Mouse (Mus musculus): ENCODE results near the gene Ctns. TPM values are rescaled to one million over a fixed set of nuclear protein-coding genes. Genes with fewer than 3 reads are reported as not detected.

Ctns gene
- polyA plus RNA-seq (2014; fragmentation: Nextera tagmentation; extraction: Ambion mirVana) = 11.7 and 12.3 TPM in 2 replicates

DNA sequence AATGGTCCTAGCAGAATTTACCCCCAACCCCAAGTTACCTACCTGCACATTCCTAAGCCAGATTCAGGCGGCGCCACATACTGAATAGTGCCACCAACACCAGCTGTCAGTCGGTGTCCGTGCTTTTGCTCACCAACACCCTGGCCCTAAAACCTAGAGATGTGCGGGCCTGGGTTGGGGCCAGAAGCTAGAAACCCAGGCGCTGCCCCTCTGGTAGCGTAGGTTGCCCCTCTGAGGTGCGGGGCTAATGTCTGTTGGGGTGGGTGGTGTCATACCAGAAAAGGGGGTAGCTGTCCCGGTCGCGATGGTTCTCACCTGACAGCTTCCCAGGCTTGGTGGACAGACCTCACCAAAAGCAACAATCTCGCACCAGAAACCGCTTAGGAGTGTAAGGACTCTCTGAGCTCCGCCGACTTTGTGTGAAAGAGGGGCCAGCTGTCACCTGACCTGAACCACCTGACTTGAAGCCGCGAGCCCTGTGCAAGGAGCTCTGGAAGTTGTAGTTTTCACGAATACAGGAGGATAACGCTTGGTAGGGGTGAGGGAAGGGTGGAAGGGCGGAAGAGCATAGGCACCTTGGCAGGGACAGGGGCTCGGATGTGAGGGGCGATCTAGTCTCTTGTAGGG lies at the start of gene Ctns:
TSS of gene Ctns (minus strand) at position 440 of the 627 bp plus-strand sequence.
- peak within 1 kb of the TSS; percentile 76 for H3K9ac ChIP-seq (ENCODE audit: low read depth, low read length)
- ATAC-seq (replicated peaks; ENCODE audit: low FRiP score) (peak; percentile 94), DNase-seq (ENCODE audit: low spot score) (no peak)
- WGBS = 2% methylated on average over 22 of the region's 22 CpGs
- H3K4me2 ChIP-seq = peak within 1 kb of the TSS; percentile 95
- no peaks in the 10 kb centered on the region for H3K27me3 ChIP-seq (replicated peaks; ENCODE audit: control insufficient read depth, insufficient read depth, low read length)
- H3K27ac ChIP-seq (ENCODE audit: low read depth, low read length) = peak within 1 kb of the TSS; percentile 28; the same call in 1 of the 2 replicates
- no peaks in the 10 kb centered on the region for H3K9me3 ChIP-seq (ENCODE audit: control insufficient read depth, low read length)
- no peaks in the 10 kb centered on the region for H3K36me3 ChIP-seq (ENCODE audit: control insufficient read depth, insufficient read depth, low read length)
- H3K4me3 ChIP-seq (ENCODE audit: low read depth, low read length) = peak within 1 kb of the TSS; percentile 65
- H3K4me1 ChIP-seq (replicated peaks; ENCODE audit: control insufficient read depth, insufficient read depth, low read length) = peaks cover 5% of the 10 kb centered on the region

DNA sequence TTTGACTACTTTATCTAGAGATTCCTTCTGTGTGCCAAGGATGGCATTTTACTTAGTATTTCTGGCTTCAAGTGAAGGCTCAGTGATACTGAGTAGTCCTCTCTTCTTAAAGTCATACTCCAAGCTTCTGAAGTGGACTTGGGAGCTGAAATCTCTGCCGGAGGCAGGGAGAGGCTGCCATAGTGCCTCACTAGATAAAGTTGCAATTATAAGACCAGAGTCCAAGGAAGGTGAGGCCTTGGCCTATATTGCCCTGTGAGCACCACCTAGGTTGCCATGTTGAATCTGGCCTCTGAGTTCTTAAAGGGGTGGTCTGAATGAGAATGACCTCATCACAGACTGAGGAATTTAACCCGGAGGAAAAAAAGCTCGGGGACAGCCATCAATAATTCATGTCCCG lies 43.9 kb upstream of the Ctns start:
- Histone ChIP-seq H3K4me1 (replicated peaks; ENCODE audit: control insufficient read depth, insufficient read depth, low read length) (no peaks in the 10 kb centered on the region), H3K27me3 (replicated peaks; ENCODE audit: control insufficient read depth, insufficient read depth, low read length) (no peaks in the 10 kb centered on the region), H3K9me3 (ENCODE audit: control insufficient read depth, low read length) (no peaks in the 10 kb centered on the region), H3K9ac (ENCODE audit: low read depth, low read length) (no peak overlapping the region), H3K4me2 (no peak overlapping the region), H3K27ac (ENCODE audit: low read depth, low read length) (no peak overlapping the region), H3K4me3 (ENCODE audit: low read depth, low read length) (no peak overlapping the region), H3K36me3 (ENCODE audit: control insufficient read depth, insufficient read depth, low read length) (no peaks in the 10 kb centered on the region)
- DNase-seq (ENCODE audit: low spot score) = no peak
- no peak for ATAC-seq (replicated peaks; ENCODE audit: low FRiP score)
- WGBS = 85% methylated on average over 4 of the region's 4 CpGs

DNA sequence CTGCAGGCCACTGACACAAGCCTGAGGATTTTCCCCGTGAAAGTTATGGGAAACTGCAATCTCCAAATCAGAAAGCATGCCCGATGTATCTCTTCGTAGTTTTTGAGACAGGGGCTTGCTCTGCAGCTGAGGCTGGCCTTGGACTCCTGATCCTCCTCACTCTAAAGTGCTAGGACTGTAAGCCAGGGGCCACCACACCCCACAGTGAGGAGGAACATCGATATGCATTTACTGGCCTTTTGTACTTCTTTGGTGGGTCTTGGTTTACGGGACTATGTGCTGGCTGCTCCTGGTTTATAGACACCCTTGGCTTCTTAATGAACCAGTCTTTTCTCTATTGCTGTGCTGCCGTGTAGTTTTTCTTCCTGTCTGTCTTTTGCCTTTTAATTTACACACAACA lies 43.4 kb upstream of the Ctns start:
- 86% methylated on average over 6 of the region's 6 CpGs for WGBS

DNA sequence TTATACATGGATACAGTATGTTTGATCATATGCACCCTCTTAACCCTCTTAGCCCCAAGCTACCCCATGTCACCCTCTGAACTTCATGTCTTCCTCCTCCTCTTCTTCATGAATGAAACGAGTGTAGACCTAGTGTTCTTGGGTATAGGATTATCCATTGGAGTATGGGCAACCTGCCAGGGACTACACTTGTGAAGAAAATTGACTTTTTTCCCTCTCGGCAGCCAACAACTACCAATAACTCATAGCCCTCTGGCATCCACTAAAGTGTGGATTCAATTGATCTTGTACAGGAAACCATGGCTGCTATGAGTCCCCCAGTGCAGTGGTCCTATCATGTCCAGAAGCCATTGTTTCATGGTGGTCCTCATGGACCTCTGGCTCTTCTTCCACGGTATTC lies 37.9 kb upstream of the Ctns start:
- Histone ChIP-seq H3K27me3 (replicated peaks; ENCODE audit: control insufficient read depth, insufficient read depth, low read length) (no peaks in the 10 kb centered on the region), H3K4me3 (ENCODE audit: low read depth, low read length) (no peak overlapping the region), H3K4me1 (replicated peaks; ENCODE audit: control insufficient read depth, insufficient read depth, low read length) (no peaks in the 10 kb centered on the region), H3K9ac (ENCODE audit: low read depth, low read length) (no peak overlapping the region), H3K4me2 (no peak overlapping the region), H3K9me3 (ENCODE audit: control insufficient read depth, low read length) (no peaks in the 10 kb centered on the region), H3K27ac (ENCODE audit: low read depth, low read length) (no peak overlapping the region), H3K36me3 (ENCODE audit: control insufficient read depth, insufficient read depth, low read length) (no peaks in the 10 kb centered on the region)
- 74% methylated on average over 3 of the region's 3 CpGs for WGBS
- ATAC-seq (replicated peaks; ENCODE audit: low FRiP score) (no peak), DNase-seq (ENCODE audit: low spot score) (no peak)

More for the DNA sequence above, 43.4 kb upstream of the Ctns start:
- Histone ChIP-seq H3K27ac (ENCODE audit: low read depth, low read length) (no peak overlapping the region), H3K4me3 (ENCODE audit: low read depth, low read length) (no peak overlapping the region), H3K9me3 (ENCODE audit: control insufficient read depth, low read length) (no peaks in the 10 kb centered on the region), H3K9ac (ENCODE audit: low read depth, low read length) (no peak overlapping the region), H3K36me3 (ENCODE audit: control insufficient read depth, insufficient read depth, low read length) (no peaks in the 10 kb centered on the region), H3K27me3 (replicated peaks; ENCODE audit: control insufficient read depth, insufficient read depth, low read length) (no peaks in the 10 kb centered on the region), H3K4me1 (replicated peaks; ENCODE audit: control insufficient read depth, insufficient read depth, low read length) (no peaks in the 10 kb centered on the region), H3K4me2 (no peak overlapping the region)
- no peak for DNase-seq (ENCODE audit: low spot score)
- ATAC-seq (replicated peaks; ENCODE audit: low FRiP score) = no peak

DNA sequence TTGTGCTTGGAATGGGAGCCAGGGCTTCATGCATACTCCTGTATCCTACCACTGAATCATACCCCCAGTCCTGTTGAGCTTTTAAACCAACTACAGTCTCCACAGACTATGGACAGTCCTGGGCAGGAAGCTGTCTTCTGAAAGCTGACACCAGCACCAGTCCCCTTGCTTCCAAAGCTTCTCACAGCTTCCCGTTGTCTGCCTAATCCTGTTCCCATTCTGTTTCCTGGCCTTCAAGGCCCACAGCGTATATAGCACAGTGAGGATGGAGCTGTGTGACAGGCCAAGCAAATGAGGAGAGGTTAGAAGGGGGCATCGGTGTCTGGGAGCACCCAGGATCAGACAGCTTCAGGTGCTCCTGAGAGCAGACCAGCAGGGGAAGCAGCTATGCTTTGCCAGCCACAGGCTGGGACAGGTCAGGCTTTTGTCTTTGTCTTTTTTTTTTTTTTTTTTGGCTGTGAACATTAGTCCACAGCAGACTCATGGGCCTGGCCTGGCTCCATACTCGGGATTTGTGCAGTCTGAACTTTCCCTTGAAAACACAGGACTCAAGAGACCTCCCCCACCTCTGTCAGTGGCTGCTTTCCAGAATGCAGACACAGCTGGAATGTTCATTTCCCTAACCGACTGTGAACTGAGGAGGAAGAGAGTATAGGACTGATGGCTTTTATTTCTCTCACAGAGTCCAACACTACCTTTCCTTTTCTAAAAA lies 37.3 kb upstream of the Ctns start:
- Histone ChIP-seq H3K27ac (ENCODE audit: low read depth, low read length) (no peak overlapping the region), H3K36me3 (ENCODE audit: control insufficient read depth, insufficient read depth, low read length) (no peaks in the 10 kb centered on the region), H3K4me3 (ENCODE audit: low read depth, low read length) (no peak overlapping the region), H3K4me1 (replicated peaks; ENCODE audit: control insufficient read depth, insufficient read depth, low read length) (no peaks in the 10 kb centered on the region), H3K9ac (ENCODE audit: low read depth, low read length) (no peak overlapping the region), H3K4me2 (no peak overlapping the region), H3K9me3 (ENCODE audit: control insufficient read depth, low read length) (no peaks in the 10 kb centered on the region), H3K27me3 (replicated peaks; ENCODE audit: control insufficient read depth, insufficient read depth, low read length) (no peaks in the 10 kb centered on the region)
- 36% methylated on average over 5 of the region's 5 CpGs for WGBS
- no peak for DNase-seq (ENCODE audit: low spot score)
- no peak for ATAC-seq (replicated peaks; ENCODE audit: low FRiP score)

DNA sequence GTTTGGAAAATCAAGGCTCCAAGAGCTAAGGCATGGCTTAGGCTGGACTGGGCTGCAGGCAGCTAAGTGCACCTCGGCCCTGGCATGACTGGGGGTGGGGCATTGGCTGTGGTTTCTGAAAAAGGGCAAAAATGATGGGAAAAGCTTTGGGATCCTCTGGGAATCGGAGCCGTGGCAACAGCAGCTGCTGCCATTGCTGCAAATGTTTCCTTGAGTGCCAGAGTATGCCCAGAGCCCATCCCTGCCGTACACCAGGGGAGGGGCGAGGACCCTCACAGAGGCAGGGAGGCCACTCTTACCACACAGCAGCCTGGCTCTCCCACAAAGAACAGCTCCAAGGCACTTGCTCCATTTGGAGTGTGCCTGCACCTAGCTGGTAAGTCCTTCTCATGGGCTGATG lies 35.1 kb upstream of the Ctns start, which contains the start of gene Trpv1:
TSS of gene Trpv1 (plus strand) at position 301 of the 400 bp plus-strand sequence.
- H3K27me3 ChIP-seq (replicated peaks; ENCODE audit: control insufficient read depth, insufficient read depth, low read length) = no peaks in the 10 kb centered on the region
- no peaks in the 10 kb centered on the region for H3K4me1 ChIP-seq (replicated peaks; ENCODE audit: control insufficient read depth, insufficient read depth, low read length)
- 73% methylated on average over 5 of the region's 5 CpGs for WGBS
- H3K4me3 ChIP-seq (ENCODE audit: low read depth, low read length) = no peak within 1 kb of the TSS
- DNase-seq (ENCODE audit: low spot score) (no peak), ATAC-seq (replicated peaks; ENCODE audit: low FRiP score) (no peak)
- no peaks in the 10 kb centered on the region for H3K36me3 ChIP-seq (ENCODE audit: control insufficient read depth, insufficient read depth, low read length)
- no peak within 1 kb of the TSS for H3K27ac ChIP-seq (ENCODE audit: low read depth, low read length)
- no peaks in the 10 kb centered on the region for H3K9me3 ChIP-seq (ENCODE audit: control insufficient read depth, low read length)
- H3K9ac ChIP-seq (ENCODE audit: low read depth, low read length) = no peak within 1 kb of the TSS
- no peak within 1 kb of the TSS for H3K4me2 ChIP-seq

DNA sequence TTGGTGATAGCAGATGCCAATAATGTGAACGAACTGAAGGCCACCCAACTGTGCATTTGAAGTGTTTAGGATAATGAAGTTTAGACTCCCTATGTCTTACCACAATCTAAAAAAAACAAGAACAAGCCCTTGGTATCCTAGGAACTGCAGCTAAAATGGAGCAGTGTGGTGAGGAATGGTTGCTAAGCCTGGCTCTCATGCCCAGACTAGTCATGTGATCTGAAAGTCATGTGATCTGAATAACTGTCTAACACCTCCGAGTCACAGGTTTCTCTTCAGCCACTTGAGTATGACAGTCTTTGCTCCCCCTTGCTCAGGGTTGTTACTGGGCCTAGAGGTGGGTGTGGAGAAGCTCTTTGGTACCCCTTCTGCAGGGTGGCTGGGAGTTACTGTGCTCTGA lies 33.7 kb upstream of the Ctns start:
- no peaks in the 10 kb centered on the region for H3K36me3 ChIP-seq (ENCODE audit: control insufficient read depth, insufficient read depth, low read length)
- H3K9me3 ChIP-seq (ENCODE audit: control insufficient read depth, low read length) = no peaks in the 10 kb centered on the region
- DNase-seq (ENCODE audit: low spot score) (no peak), ATAC-seq (replicated peaks; ENCODE audit: low FRiP score) (no peak)
- 42% methylated on average over 2 of the region's 2 CpGs for WGBS
- H3K4me2 ChIP-seq = no peak overlapping the region
- H3K9ac ChIP-seq (ENCODE audit: low read depth, low read length) = no peak overlapping the region
- no peaks in the 10 kb centered on the region for H3K27me3 ChIP-seq (replicated peaks; ENCODE audit: control insufficient read depth, insufficient read depth, low read length)
- no peak overlapping the region for H3K4me3 ChIP-seq (ENCODE audit: low read depth, low read length)
- no peaks in the 10 kb centered on the region for H3K4me1 ChIP-seq (replicated peaks; ENCODE audit: control insufficient read depth, insufficient read depth, low read length)
- H3K27ac ChIP-seq (ENCODE audit: low read depth, low read length) = no peak overlapping the region

DNA sequence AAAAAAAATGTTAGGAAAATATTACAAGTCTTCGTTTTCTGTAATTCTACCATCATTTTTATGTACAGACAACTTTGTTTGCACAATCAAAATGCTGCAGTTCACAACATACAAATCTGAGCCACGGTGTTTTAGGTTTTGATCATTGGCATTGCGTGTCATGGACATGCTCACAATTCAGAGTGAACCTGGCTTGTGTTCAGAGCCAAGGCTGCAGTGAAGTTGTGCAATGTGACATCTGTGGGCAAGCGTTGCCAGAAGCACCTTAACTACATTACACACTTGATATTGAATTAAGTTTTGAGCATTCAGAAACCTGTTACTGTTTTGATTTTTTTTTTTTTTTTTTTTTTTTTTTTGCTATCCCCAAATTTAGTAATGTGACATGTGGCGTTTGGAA lies 31.2 kb upstream of the Ctns start:
- Histone ChIP-seq H3K4me1 (replicated peaks; ENCODE audit: control insufficient read depth, insufficient read depth, low read length) (no peaks in the 10 kb centered on the region), H3K9ac (ENCODE audit: low read depth, low read length) (no peak overlapping the region), H3K4me3 (ENCODE audit: low read depth, low read length) (no peak overlapping the region), H3K27me3 (replicated peaks; ENCODE audit: control insufficient read depth, insufficient read depth, low read length) (no peaks in the 10 kb centered on the region), H3K36me3 (ENCODE audit: control insufficient read depth, insufficient read depth, low read length) (no peaks in the 10 kb centered on the region), H3K9me3 (ENCODE audit: control insufficient read depth, low read length) (no peaks in the 10 kb centered on the region), H3K4me2 (no peak overlapping the region), H3K27ac (ENCODE audit: low read depth, low read length) (no peak overlapping the region)
- ATAC-seq (replicated peaks; ENCODE audit: low FRiP score) (no peak), DNase-seq (ENCODE audit: low spot score) (no peak)
- WGBS = 82% methylated on average over 5 of the region's 5 CpGs

DNA sequence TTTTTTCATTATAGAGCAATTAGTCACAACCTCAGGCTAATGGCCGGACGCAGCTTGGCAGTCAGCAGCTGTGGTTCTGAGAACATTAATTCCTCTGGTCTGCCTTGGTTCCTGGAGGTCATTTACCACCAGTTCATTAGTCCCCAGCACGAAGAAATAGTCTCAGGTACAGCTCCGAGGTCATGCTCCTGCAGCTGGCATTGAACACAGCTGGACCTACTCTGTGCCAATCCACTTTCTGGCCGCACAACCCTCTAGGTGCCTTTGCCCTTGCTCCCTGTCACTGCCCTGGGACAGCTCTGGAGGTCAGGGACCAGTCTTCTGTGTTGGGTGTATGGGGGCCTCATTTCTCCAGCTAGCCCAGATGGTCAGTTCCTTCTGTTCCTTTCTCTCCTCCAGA lies 30.0 kb upstream of the Ctns start:
- no peak for ATAC-seq (replicated peaks; ENCODE audit: low FRiP score)
- WGBS = 72% methylated on average over 5 of the region's 5 CpGs
- no peak for DNase-seq (ENCODE audit: low spot score)

More for the DNA sequence above, 30.0 kb upstream of the Ctns start:
- Histone ChIP-seq H3K9me3 (ENCODE audit: control insufficient read depth, low read length) (no peaks in the 10 kb centered on the region), H3K27ac (ENCODE audit: low read depth, low read length) (no peak overlapping the region), H3K9ac (ENCODE audit: low read depth, low read length) (no peak overlapping the region), H3K4me3 (ENCODE audit: low read depth, low read length) (no peak overlapping the region), H3K27me3 (replicated peaks; ENCODE audit: control insufficient read depth, insufficient read depth, low read length) (no peaks in the 10 kb centered on the region), H3K36me3 (ENCODE audit: control insufficient read depth, insufficient read depth, low read length) (no peaks in the 10 kb centered on the region), H3K4me2 (no peak overlapping the region), H3K4me1 (replicated peaks; ENCODE audit: control insufficient read depth, insufficient read depth, low read length) (no peaks in the 10 kb centered on the region)
